Mouse (Mus musculus): ENCODE results near the gene Lrmp. TPM values are rescaled to one million over a fixed set of nuclear protein-coding genes. Genes with fewer than 3 reads are reported as not detected.
"Not testable (repeated sequence)": the region's sequence is repeated elsewhere in the genome, so short reads cannot be mapped to it uniquely, and the experiment has no call there.

Gene Lrmp
- polyA plus RNA-seq, 1 experiment, result 0.82 TPM

- WGBS, result 52% methylated on average over 8 of the region's 8 CpGs
- no peaks in the 10 kb centered on the region for H3K27me3 ChIP-seq (ENCODE audit: control insufficient read depth, insufficient read depth, low read length)
- no peak overlapping the region for H3K27ac ChIP-seq (ENCODE audit: insufficient read depth, low read length)
- no peak overlapping the region for H3K4me3 ChIP-seq (replicated peaks; ENCODE audit: insufficient read depth, low read depth, low read length)
- DNase-seq, result no peak
- H3K4me1 ChIP-seq (ENCODE audit: control insufficient read depth, insufficient read depth, low read length), result no peaks in the 10 kb centered on the region
- TF ChIP-seq CTCF (IDR thresholded peaks at IDR 0.05; ENCODE audit: borderline replicate concordance, insufficient read depth, low read depth, low read length) (no peak), POLR2A (IDR thresholded peaks at IDR 0.05; ENCODE audit: borderline replicate concordance, insufficient read depth, low read length) (no peak)
Observed at GRCm38 (mm10) chr6:145122423-145123059, 7.1 kb downstream of the Lrmp start.

- Histone ChIP-seq H3K27ac (ENCODE audit: insufficient read depth, low read length) (no peak overlapping the region), H3K4me1 (ENCODE audit: control insufficient read depth, insufficient read depth, low read length) (no peaks in the 10 kb centered on the region), H3K27me3 (ENCODE audit: control insufficient read depth, insufficient read depth, low read length) (no peaks in the 10 kb centered on the region), H3K4me3 (replicated peaks; ENCODE audit: insufficient read depth, low read depth, low read length) (no peak overlapping the region)
- no peak for DNase-seq
- WGBS, result 86% methylated on average over 11 of the region's 11 CpGs
- TF ChIP-seq POLR2A (IDR thresholded peaks at IDR 0.05; ENCODE audit: borderline replicate concordance, insufficient read depth, low read length) (no peak), CTCF (IDR thresholded peaks at IDR 0.05; ENCODE audit: borderline replicate concordance, insufficient read depth, low read depth, low read length) (no peak)
Observed at GRCm38 (mm10) chr6:145123136-145124060, 7.9 kb downstream of the Lrmp start.

DNA sequence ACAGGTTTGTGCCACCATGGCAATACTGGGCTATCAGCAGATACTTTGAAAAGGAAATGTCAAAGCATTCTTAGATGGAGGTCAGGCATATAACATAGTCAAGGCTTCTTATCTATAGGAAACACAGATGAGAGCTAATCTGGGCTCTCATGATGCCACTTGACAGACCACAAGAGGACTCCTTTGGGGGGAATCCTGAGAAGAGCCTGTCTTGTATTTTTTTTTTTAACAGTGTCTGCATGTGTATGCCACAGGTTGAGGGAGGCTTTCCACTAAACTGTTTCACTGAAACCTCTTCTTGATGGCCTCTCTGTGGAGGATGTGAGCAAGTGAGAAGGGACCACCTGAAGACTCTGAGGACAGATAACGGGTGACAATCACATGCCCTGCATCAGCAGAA is 9.2 kb downstream of the Lrmp start:
- H3K27ac ChIP-seq (ENCODE audit: insufficient read depth, low read length), result no peak overlapping the region
- no peak overlapping the region for H3K4me3 ChIP-seq (replicated peaks; ENCODE audit: insufficient read depth, low read depth, low read length)
- 78% methylated on average over 1 of the region's 1 CpGs for WGBS
- H3K4me1 ChIP-seq (ENCODE audit: control insufficient read depth, insufficient read depth, low read length), result no peaks in the 10 kb centered on the region
- H3K27me3 ChIP-seq (ENCODE audit: control insufficient read depth, insufficient read depth, low read length), result no peaks in the 10 kb centered on the region
- no peak for TF ChIP-seq POLR2A (IDR thresholded peaks at IDR 0.05; ENCODE audit: borderline replicate concordance, insufficient read depth, low read length)
- no peak for TF ChIP-seq CTCF (IDR thresholded peaks at IDR 0.05; ENCODE audit: borderline replicate concordance, insufficient read depth, low read depth, low read length)
- no peak for DNase-seq

GRCm38 (mm10) chr6:145125591-145126113 is 10.2 kb downstream of the Lrmp start:
- TF ChIP-seq CTCF (IDR thresholded peaks at IDR 0.05; ENCODE audit: borderline replicate concordance, insufficient read depth, low read depth, low read length) (no peak), POLR2A (IDR thresholded peaks at IDR 0.05; ENCODE audit: borderline replicate concordance, insufficient read depth, low read length) (no peak)
- Histone ChIP-seq H3K27ac (ENCODE audit: insufficient read depth, low read length) (no peak overlapping the region), H3K27me3 (ENCODE audit: control insufficient read depth, insufficient read depth, low read length) (no peaks in the 10 kb centered on the region), H3K4me3 (replicated peaks; ENCODE audit: insufficient read depth, low read depth, low read length) (no peak overlapping the region), H3K4me1 (ENCODE audit: control insufficient read depth, insufficient read depth, low read length) (no peaks in the 10 kb centered on the region)
- 16% methylated on average over 7 of the region's 7 CpGs for WGBS
- DNase-seq, result peak in 1 of 2 experiments; percentile 10

DNA sequence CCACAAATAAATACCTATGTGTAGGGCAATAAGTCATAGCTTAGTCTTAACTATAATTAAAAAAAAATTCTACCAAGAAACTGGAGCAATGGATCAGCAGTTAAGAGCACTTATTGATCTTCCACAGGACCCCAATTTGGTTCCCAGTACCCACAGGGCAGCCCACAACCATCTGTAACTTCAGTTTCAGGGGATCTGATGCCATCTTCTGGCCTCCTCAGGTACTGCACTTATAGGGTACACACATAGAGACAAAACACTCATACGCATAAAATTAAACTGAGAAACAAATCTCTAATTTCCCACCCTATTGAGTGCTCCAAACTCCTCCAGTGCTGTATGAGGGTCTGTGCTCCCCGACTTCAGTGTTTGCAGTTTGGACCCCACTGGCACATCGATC is 12.2 kb downstream of the Lrmp start:
- Histone ChIP-seq H3K27ac (ENCODE audit: insufficient read depth, low read length) (no peak overlapping the region), H3K4me3 (replicated peaks; ENCODE audit: insufficient read depth, low read depth, low read length) (no peak overlapping the region), H3K4me1 (ENCODE audit: control insufficient read depth, insufficient read depth, low read length) (no peaks in the 10 kb centered on the region), H3K27me3 (ENCODE audit: control insufficient read depth, insufficient read depth, low read length) (no peaks in the 10 kb centered on the region)
- DNase-seq, result no peak
- TF ChIP-seq POLR2A (IDR thresholded peaks at IDR 0.05; ENCODE audit: borderline replicate concordance, insufficient read depth, low read length) (no peak), CTCF (IDR thresholded peaks at IDR 0.05; ENCODE audit: borderline replicate concordance, insufficient read depth, low read depth, low read length) (no peak)
- WGBS, result 100% methylated on average over 3 of the region's 3 CpGs

- H3K4me1 ChIP-seq (ENCODE audit: control insufficient read depth, insufficient read depth, low read length), result no peaks in the 10 kb centered on the region
- DNase-seq, result no peak
- no peak overlapping the region for H3K4me3 ChIP-seq (replicated peaks; ENCODE audit: insufficient read depth, low read depth, low read length)
- no peaks in the 10 kb centered on the region for H3K27me3 ChIP-seq (ENCODE audit: control insufficient read depth, insufficient read depth, low read length)
- H3K27ac ChIP-seq (ENCODE audit: insufficient read depth, low read length), result no peak overlapping the region
- no peak for TF ChIP-seq CTCF (IDR thresholded peaks at IDR 0.05; ENCODE audit: borderline replicate concordance, insufficient read depth, low read depth, low read length)
- no peak for TF ChIP-seq POLR2A (IDR thresholded peaks at IDR 0.05; ENCODE audit: borderline replicate concordance, insufficient read depth, low read length)
- 83% methylated on average over 4 of the region's 4 CpGs for WGBS
Observed at GRCm38 (mm10) chr6:145129563-145129962, 14.1 kb downstream of the Lrmp start.

DNA sequence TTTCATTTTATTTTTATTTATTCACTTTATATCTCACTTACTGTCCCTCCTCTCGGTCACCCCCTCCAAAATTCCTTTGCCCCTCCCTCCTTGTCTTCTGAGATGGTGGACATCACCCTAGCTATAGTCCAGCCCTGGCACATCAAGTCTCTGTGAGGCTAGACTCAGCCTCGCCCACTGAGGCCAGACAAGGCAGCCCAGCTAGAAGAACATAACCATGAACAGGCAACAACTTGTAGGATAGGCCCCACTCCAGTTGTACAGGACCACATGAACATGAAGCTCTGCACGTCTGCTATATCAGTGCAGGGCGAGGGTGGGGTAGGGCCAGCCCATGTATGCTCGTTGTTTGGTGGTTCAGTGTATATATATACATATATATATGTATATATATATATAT is 16.5 kb downstream of the Lrmp start:
- no peak overlapping the region for H3K4me3 ChIP-seq (replicated peaks; ENCODE audit: insufficient read depth, low read depth, low read length)
- H3K4me1 ChIP-seq (ENCODE audit: control insufficient read depth, insufficient read depth, low read length), result no peaks in the 10 kb centered on the region
- no peak overlapping the region for H3K27ac ChIP-seq (ENCODE audit: insufficient read depth, low read length)
- no peaks in the 10 kb centered on the region for H3K27me3 ChIP-seq (ENCODE audit: control insufficient read depth, insufficient read depth, low read length)
- DNase-seq, result no peak
- WGBS, result 85% methylated on average over 5 of the region's 5 CpGs
- TF ChIP-seq CTCF (IDR thresholded peaks at IDR 0.05; ENCODE audit: borderline replicate concordance, insufficient read depth, low read depth, low read length), result no peak
- no peak for TF ChIP-seq POLR2A (IDR thresholded peaks at IDR 0.05; ENCODE audit: borderline replicate concordance, insufficient read depth, low read length)

DNA sequence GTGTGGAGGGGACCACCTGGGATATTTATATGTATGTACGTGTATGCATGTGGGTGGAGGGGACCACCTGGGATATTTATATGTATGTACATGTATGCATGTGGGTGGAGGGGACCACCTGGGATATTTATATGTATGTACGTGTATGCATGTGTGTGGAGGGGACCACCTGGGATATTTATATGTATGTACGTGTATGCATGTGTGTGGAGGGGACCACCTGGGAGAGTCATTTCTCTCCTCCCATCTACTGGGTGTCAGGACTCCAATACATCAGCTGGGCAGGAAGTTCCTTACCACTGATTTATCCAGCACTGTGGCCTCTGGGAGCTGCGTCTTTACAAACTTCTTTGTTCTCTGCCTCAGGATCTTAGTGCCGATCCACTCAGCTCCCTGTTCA is 17.5 kb downstream of the Lrmp start:
- not testable (repeated sequence) for H3K4me1 ChIP-seq (ENCODE audit: control insufficient read depth, insufficient read depth, low read length); DNase-seq; H3K27ac ChIP-seq (ENCODE audit: insufficient read depth, low read length); H3K27me3 ChIP-seq (ENCODE audit: control insufficient read depth, insufficient read depth, low read length); H3K4me3 ChIP-seq (replicated peaks; ENCODE audit: insufficient read depth, low read depth, low read length)
- 89% methylated on average over 5 of the region's 5 CpGs for WGBS
